Mouse (Mus musculus): Measurements from ENCODE around the gene Ltbp4.

Gene Ltbp4

DNA sequence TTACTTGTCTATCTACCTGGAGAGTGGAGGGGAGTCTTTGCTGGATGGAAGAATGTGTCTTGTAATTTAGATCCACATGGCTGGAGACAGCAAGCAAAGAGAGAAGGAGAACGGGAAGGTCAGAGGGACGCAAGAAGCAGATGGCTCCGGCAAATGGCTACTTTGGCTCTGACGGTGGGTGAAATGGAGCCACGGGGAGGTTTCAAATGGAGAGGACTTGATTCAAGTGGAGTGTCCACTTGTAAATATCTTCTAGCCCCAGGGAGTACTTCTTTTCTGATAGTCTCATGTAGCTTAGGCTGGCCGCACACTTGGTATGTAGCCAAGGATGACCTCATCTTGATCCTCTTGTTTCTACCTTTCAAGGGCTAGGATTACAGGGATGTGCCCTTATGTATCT lies 38.7 kb downstream of the Ltbp4 start:
- no peak for DNase-seq (ENCODE audit: low read depth, low spot score)

- DNase-seq (ENCODE audit: low read depth, low spot score): no peak
Measured at GRCm38 (mm10) chr7:27298033-27298610, 39.4 kb downstream of the Ltbp4 start.

DNA sequence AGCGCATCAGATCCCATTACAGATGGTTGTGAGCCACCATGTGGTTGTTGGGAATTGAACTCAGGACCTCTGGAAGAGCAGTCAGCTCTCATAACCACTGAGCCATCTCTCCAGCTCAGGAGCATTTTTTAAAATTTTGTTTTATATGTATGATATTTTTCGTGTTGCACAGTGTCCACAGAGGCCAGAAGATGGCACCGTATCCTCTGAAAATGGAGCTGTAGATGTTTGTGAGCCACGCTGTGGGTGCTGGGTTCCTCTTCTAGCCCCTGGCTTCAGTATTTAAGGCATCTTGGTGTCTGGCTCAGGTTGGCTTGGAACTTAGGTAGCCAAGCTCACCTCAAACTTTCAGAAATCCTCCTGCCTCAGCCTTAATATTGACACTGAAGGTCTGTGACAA lies 41.0 kb downstream of the Ltbp4 start:
- DNase-seq (ENCODE audit: low read depth, low spot score): no peak

- DNase-seq (ENCODE audit: low read depth, low spot score): no peak
Measured at GRCm38 (mm10) chr7:27295956-27296355, 41.5 kb downstream of the Ltbp4 start.

GRCm38 (mm10) chr7:27291795-27292466 lies 45.6 kb downstream of the Ltbp4 start:
- no peak for DNase-seq (ENCODE audit: low read depth, low spot score)

DNA sequence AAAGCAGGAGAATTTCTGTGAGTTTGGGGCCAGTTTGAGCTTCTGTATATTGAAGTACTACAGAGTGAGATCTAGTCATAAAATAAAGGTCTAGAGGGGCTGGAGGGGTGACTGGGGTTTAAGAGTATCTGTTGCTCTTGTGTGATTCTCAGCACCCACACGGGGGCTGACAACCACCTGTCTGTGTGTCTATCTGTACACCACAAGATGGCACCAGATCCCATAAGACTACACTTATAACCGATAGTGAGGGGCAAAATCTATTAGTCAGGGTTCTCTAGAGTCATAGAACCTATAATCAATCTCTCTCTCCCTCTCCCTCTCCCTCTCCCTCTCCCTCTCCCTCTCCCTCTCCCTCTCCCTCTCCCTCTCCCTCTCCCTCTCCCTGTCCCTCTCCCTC lies 46.9 kb downstream of the Ltbp4 start:
- no peak for DNase-seq (ENCODE audit: low read depth, low spot score)

- no peak for DNase-seq (ENCODE audit: low read depth, low spot score)
Measured at GRCm38 (mm10) chr7:27288732-27289131, 48.8 kb downstream of the Ltbp4 start.

- DNase-seq (ENCODE audit: low read depth, low spot score): peak; percentile 56
Measured at GRCm38 (mm10) chr7:27285698-27286066, 51.8 kb downstream of the Ltbp4 start.

- DNase-seq (ENCODE audit: low read depth, low spot score): no peak
Measured at GRCm38 (mm10) chr7:27284865-27285697, 52.4 kb downstream of the Ltbp4 start.

GRCm38 (mm10) chr7:27282225-27282624 lies 55.3 kb downstream of the Ltbp4 start:
- DNase-seq (ENCODE audit: low read depth, low spot score): no peak

DNA sequence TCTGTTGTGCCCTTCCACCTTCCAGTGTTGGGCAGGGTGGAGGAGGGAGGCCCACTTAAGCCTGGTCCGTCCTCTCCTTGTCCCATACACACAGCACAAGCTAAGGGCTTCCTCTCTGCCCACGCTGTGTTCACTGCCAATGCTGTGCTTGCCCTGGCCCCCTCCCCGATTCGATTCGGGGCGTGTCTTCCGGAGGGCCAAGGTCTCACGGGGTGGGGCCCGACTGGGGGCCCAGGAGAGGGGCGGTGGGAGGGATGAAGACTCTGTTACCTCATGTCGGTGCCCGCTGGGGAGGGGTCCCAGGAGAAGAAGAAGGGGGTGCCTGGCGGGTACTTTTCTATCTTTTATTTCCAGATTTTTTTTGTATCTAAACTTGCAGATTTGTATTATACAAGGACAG lies 55.8 kb downstream of the Ltbp4 start:
- DNase-seq (ENCODE audit: low read depth, low spot score): no peak

DNA sequence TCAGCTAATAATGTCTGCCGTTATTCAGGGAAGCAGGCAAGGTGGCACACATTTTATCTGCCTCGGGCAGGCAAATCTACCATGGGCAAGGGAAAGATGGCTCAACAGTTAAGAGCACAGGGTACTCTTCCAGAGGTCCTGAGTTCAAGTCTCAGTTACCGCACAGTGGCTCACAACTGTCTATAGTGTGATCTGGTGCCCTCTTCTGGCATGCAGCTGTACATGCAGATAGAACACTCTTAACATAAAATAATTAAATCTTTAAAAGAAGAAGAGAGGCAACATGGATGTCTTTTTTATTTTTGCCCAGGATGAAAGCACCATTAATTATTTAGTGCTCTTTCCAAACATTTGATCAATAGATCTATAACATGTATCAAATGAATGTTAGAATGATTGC lies 60.3 kb downstream of the Ltbp4 start:
- no peak for DNase-seq (ENCODE audit: low read depth, low spot score)

DNA sequence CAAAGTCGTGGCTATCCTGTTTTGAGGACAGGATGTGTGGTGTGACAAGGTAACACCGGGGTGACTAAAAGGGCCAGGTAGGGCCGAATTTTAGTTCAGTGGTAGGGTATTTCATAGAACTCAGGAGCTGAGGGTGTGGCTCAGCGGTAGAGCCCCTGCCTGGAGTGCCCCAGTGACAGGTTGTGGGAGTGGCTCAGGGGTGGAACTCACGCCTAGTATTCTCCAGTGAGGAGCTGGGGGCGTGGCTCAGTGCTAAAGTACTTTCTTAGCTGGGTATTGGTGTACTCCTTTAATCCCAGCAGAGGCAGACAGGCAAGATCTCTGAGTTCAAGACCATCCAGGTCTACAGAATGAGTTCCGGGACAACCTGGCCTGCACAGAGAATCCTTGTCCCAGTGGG lies 61.5 kb downstream of the Ltbp4 start:
- no peak for DNase-seq (ENCODE audit: low read depth, low spot score)

- DNase-seq (ENCODE audit: low read depth, low spot score): no peak
Measured at GRCm38 (mm10) chr7:27274916-27275315, 62.6 kb downstream of the Ltbp4 start.

DNA sequence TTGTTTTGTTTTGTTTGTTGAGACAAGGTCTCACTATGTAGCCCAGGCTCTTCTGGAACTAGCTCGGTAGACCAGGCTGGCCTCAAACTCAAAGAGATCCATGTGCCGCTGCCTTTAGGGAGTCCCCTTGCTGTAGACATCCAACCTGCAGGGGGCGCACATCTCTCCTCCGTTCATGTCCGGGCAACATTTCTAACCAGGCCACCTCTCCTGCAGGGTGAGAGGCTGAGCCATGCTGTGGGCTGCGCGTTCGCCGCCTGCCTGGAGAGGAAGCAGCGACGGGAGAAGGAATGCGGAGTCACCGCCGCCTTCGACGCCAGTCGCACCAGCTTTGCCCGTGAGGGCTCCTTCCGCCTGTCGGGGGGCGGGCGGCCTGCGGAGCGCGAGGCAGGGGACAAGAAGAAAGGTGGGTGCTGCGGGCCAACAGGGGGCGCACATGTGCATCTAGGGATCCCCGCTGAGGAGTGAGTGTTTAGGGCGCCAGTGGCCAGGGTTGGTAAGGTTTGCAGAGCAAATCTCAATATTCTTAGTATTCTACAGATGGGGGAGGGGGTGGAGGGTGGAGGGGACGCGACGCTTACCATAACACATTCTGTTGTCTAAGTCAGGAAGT lies 63.6 kb downstream of the Ltbp4 start:
- no peak for DNase-seq (ENCODE audit: low read depth, low spot score)

DNA sequence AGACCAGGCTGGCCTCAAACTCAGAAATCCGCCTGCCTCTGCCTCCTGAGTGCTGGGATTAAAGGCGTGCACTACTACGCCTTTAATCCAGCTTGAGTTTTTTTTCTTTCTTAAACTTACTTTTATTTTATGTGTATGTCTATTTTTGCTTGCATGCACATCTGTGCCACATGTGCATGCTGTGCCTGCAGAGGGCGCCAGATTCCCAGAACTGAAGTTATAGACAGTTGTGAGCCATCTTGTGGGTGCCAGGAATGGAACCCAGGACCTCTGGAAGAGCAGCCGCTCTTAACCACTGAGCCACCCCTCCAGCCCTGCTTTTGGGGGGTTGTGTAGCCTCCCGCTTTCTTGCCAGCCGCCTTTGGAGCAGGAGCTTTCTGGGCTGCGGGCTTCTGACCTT lies 66.1 kb downstream of the Ltbp4 start:
- DNase-seq (ENCODE audit: low read depth, low spot score): no peak

DNA sequence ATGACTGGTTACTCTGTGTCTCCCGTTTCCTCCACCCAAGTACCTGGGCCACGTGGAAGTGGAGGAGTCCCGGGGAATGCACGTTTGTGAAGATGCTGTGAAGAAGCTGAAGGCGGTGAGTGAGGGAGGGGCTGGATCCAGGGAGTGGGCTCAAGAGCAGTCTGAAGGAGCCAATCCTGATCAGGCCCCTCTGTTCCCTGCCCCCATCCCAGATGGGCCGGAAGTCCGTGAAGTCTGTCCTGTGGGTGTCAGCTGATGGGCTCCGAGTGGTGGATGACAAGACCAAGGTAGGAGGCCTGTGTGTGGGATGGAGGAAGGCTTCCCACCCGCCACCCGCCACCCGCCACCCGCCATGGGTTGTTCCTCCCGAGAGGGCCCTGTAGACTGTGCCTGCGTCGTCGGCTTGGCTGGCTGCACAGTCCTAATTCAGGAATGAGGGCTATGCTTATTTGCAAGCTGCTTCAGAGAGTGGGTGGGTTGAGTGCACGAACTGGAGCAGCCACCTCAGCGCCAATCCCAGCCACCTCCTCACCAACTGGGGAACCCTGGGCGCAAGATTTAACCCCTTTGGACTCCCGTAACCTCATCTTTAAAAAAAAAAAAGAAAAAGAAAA lies 70.9 kb downstream of the Ltbp4 start:
- no peak for DNase-seq (ENCODE audit: low read depth, low spot score)

DNA sequence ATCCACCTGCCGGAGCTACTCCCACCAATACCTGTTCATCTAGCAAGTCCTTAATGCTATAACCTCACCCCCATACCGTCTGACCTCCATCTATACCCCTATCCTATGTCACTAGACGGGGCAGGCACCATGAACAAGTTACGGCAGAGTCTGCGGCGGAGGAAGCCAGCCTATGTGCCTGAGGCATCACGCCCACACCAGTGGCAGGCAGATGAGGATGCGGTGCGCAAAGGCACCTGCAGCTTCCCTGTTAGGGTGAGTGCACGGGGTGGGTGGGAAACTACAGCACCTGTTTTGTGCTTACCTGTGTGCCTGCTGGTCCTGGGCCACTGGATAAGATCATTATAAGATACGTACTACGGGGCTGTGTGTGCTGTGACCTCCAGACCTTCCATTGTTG lies 72.7 kb downstream of the Ltbp4 start:
- DNase-seq (ENCODE audit: low read depth, low spot score): no peak

DNA sequence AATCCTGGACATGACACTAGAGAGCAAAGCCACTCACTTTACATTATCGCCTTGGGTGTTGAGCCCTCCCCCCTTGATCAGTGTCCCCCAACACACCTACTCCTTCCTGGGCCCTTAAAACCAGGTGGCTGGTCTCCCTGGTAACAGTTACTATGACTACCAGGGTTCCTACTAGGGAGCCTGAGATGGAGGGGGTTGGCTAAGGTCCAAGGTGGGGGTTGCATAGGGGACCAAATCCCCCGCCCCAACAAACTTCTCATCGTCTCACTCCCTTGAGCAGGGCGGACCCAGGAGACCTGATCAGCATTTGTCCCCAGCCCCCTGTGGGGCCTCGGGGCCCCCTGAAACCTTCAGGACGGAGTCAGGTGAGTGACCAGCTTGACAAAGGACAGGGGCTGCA lies 75.6 kb downstream of the Ltbp4 start:
- DNase-seq (ENCODE audit: low read depth, low spot score): no peak

DNA sequence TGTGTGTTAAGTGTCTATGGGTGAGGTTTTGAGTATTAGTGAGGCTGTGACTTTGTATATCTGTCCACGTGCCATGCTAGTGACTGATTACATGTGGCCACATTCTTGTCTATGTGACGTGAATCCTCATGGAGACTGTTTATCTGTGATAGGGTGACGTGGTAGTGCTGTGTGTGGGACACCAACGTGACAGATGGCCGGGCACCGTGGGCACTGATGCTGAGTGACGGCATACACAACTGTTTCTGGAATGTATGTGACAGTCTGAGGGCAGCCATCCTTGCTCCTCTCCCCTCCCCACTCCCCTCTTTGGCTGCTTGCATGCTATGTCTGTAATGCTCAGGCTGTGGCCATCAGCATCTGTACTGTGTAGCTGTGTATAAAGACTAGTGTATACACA lies 76.6 kb downstream of the Ltbp4 start:
- no peak for DNase-seq (ENCODE audit: low read depth, low spot score)

DNA sequence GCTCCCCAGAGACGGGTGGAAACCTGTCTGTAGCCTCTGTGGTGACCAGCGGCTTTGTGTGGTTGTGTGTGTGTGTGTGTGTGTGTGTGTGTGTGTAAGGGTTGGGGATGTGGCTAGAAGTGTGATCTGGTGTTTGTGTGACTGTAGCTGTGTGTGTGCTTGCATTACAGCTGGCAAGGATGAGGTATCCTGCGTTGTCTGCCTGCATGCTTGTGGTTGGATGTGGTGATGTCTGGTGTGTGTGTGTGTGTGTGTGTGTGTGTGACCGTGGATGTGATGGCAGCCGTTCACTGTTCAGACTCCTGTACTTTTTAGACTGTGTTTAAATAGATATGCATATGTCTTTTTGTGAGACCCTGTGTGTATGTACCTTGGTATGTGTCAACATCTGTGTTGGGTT lies 77.7 kb downstream of the Ltbp4 start:
- DNase-seq (ENCODE audit: low read depth, low spot score): no peak

GRCm38 (mm10) chr7:27259271-27259721 lies 78.2 kb downstream of the Ltbp4 start:
- no peak for DNase-seq (ENCODE audit: low read depth, low spot score)

Measured in brain, embryonic 18.5 days (tissue).